Mouse (Mus musculus) kidney, adult 2 months (tissue): ENCODE data around the gene Slc47a2.

ENCODE experiments used
- CTCF ChIP-seq: fragments of 200-500 bp; conservative IDR thresholded peaks from 2 replicates; pipeline ENCODE4 v1.5.1; 2011; ENCODE audit warnings: low read depth, mild to moderate bottlenecking, control low read depth, low read length, moderate library complexity, mixed read lengths; ENCODE audit not compliant: insufficient read depth, insufficient read length
- POLR2A ChIP-seq: fragments of 200-500 bp; IDR thresholded peaks from one replicate; pipeline ENCODE4 v1.6.1; 2011; ENCODE audit warnings: low read depth, low read length, control low read depth

GRCm38 (mm10) chr11:61361515-61362190, 19.0 kb upstream of the Slc47a2 start:
- no peak for TF ChIP-seq POLR2A
- TF ChIP-seq CTCF = no peak
